Mouse (Mus musculus): ENCODE measurements at regions not wholly inside any gene's neighbourhood (a gene's known extent, or its start where the extent isn't known, plus 50 kb on each side); places are given as distances from the start of the nearest gene placed in this dataset.

DNA sequence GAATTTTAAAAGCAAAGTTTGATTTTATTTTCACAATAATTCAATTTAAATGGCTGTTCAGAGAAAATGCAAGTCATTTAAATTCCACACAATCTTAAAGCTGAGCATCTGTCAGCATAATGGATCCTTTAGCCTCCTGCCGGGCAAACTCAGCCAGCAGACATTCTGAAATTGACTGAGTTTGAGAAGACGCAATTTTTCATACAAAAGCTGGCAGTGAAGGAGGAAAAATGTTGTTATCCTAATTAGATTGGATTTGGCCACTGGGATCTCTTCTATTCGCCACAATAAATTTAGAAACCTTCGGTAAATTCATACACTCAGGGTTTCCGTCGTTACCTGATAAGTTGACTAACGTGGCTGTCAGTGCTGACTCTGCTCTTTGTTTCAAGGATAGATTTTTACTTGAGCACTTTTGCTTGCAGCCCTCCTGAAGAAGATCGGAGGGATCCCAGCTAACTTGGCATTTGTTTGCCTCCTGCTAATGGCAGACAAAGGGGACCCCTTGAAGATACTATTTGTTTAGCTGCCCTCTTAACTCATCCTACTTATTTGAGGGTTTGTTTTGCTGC, 244.9 kb upstream of the Fsip2 start:
- peak; percentile 73 for DNase-seq (ENCODE audit: low read depth)
- TF ChIP-seq POLR2A (IDR thresholded peaks at IDR 0.05; ENCODE audit: borderline replicate concordance, extremely low read depth, insufficient read depth, insufficient read length, poor library complexity, severe bottlenecking) (no peak), CTCF (IDR thresholded peaks at IDR 0.05; ENCODE audit: borderline replicate concordance, extremely low read depth, insufficient read depth, insufficient read length) (peak; percentile 16; the same call in 1 of the 2 replicates)

GRCm38 (mm10) chr2:82701851-82702250, 241.6 kb upstream of the Fsip2 start:
- DNase-seq (ENCODE audit: low read depth) = no peak
- TF ChIP-seq CTCF (IDR thresholded peaks at IDR 0.05; ENCODE audit: borderline replicate concordance, extremely low read depth, insufficient read depth, insufficient read length) (no peak), POLR2A (IDR thresholded peaks at IDR 0.05; ENCODE audit: borderline replicate concordance, extremely low read depth, insufficient read depth, insufficient read length, poor library complexity, severe bottlenecking) (no peak)

GRCm38 (mm10) chr2:82715773-82716172, 227.7 kb upstream of the Fsip2 start:
- no peak for DNase-seq (ENCODE audit: low read depth)
- TF ChIP-seq CTCF (IDR thresholded peaks at IDR 0.05; ENCODE audit: borderline replicate concordance, extremely low read depth, insufficient read depth, insufficient read length) (no peak), POLR2A (IDR thresholded peaks at IDR 0.05; ENCODE audit: borderline replicate concordance, extremely low read depth, insufficient read depth, insufficient read length, poor library complexity, severe bottlenecking) (no peak)

Data from brain, embryonic 14.5 days (tissue).